Comparison of ENCODE assay signal across 30 mouse cellular contexts in the genomic region with DNA sequence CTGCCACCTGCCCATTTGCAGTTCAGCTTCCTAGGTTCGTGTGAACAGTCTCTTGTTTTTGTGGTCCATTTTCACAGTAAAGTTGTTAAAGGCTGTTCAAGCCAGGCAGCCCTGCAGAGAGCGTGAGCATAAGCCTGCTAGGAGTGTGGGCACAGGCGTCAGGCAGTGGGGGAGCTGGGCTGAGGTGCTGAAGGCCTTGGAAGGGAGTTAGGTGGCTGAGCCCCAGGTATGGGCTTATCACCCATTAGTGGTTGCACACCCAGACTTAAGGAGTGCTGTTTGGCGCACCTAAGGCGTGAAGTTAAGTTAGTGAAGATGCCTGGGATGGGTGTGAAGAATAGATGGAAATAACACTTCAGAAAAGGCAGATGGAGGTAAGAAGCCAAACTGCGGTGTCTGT.
A peak's percentile ranks its signal among the peaks of the same experiment; 100 is the strongest.
DNase-seq lines count a peak whose midpoint lies in the region; ATAC-seq lines count a peak whose summit lies in the region.
"Had no signal": no experiment of that assay in that cellular context is flagged by ENCODE, and none has a peak within 500 bp of the region (broad histone marks: within the 10 kb centered on the region; RNA-seq: fewer than 3 reads in every experiment).

No protein-coding gene starts in this region.

- DNase-seq in frontal cortex, postnatal 36 days (ENCODE audit: low spot score in 2 of 2), result peak; percentile 28
- no peak for DNase-seq in frontal cortex, postnatal 10 days (ENCODE audit: low spot score in 2 of 2)
- no peak for DNase-seq in heart, postnatal 4 days
- DNase-seq in left cerebral cortex, postnatal 36 days (ENCODE audit: low spot score in 2 of 2), result peak; percentile 25 to 27
- no peak for DNase-seq in left cerebral cortex, postnatal 4 days
- DNase-seq in telencephalon, adult 2 months (ENCODE audit: low read depth, low spot score), result peak; percentile 9
- DNase-seq: adrenal gland, postnatal 25 days; cerebellum, adult 2 months; cerebellum, postnatal 14 days; gastrocnemius, postnatal 10 days; kidney, adult 18-20 months; kidney, postnatal 25 days; lung, embryonic 14.5 days; lung, postnatal 14 days; midbrain, embryonic 14.5 days; right cerebral cortex, postnatal 4 days; thymus, adult 2 months; thymus, postnatal 36 days had no signal

- no peaks in the 10 kb centered on the region for H3K9me3 ChIP-seq in heart, embryonic 13.5 days
- H3K9me3 ChIP-seq: embryonic facial prominence, embryonic 10.5 days; embryonic facial prominence, embryonic 15.5 days; forebrain, embryonic 12.5 days; hindbrain, embryonic 10.5 days; hindbrain, embryonic 15.5 days; kidney, embryonic 15.5 days; liver, embryonic 15.5 days had no signal

- H3K27me3 ChIP-seq in heart, embryonic 13.5 days (replicated peaks), result no peaks in the 10 kb centered on the region
- H3K27me3 ChIP-seq: embryonic facial prominence, embryonic 15.5 days; forebrain, embryonic 12.5 days; hindbrain, embryonic 15.5 days; kidney, embryonic 15.5 days; liver, embryonic 15.5 days had no signal

- peaks cover 37% of the 10 kb centered on the region for H3K4me1 ChIP-seq in heart, embryonic 13.5 days
- H3K4me1 ChIP-seq: liver, embryonic 15.5 days had no signal

- H3K4me3 ChIP-seq in heart, embryonic 13.5 days, result no peak overlapping the region
- H3K4me3 ChIP-seq: embryonic facial prominence, embryonic 10.5 days; embryonic facial prominence, embryonic 15.5 days; forebrain, embryonic 12.5 days; hindbrain, embryonic 10.5 days; hindbrain, embryonic 15.5 days; kidney, embryonic 15.5 days; left cerebral cortex, adult 2 months; liver, embryonic 15.5 days had no signal

- intact Hi-C loops in left cerebral cortex, postnatal 36 days (cut with DNase I), result no loop called here
- intact Hi-C loops in left cerebral cortex, postnatal 4 days (cut with DNase I), result no loop called here

- H3K36me3 ChIP-seq in heart, embryonic 13.5 days, result no peaks in the 10 kb centered on the region
- H3K36me3 ChIP-seq: embryonic facial prominence, embryonic 10.5 days; embryonic facial prominence, embryonic 15.5 days; forebrain, embryonic 12.5 days; hindbrain, embryonic 10.5 days; hindbrain, embryonic 15.5 days; kidney, embryonic 15.5 days; liver, embryonic 15.5 days had no signal

- H3K27ac ChIP-seq in heart, embryonic 13.5 days (replicated peaks), result peak overlapping the region; percentile 58; the same call in 1 of the 2 replicates
- H3K27ac ChIP-seq: embryonic facial prominence, embryonic 10.5 days; embryonic facial prominence, embryonic 15.5 days; forebrain, embryonic 12.5 days; hindbrain, embryonic 15.5 days; kidney, embryonic 15.5 days; left cerebral cortex, adult 2 months; liver, embryonic 15.5 days; stomach, postnatal 0 days had no signal

- no peak overlapping the region for H3K4me2 ChIP-seq in heart, embryonic 13.5 days
- H3K4me2 ChIP-seq: embryonic facial prominence, embryonic 15.5 days; forebrain, embryonic 12.5 days; hindbrain, embryonic 15.5 days; kidney, embryonic 15.5 days; liver, embryonic 15.5 days; lung, embryonic 14.5 days had no signal

- no peak overlapping the region for H3K9ac ChIP-seq in heart, embryonic 13.5 days
- H3K9ac ChIP-seq: embryonic facial prominence, embryonic 15.5 days; forebrain, embryonic 12.5 days; hindbrain, embryonic 15.5 days; kidney, embryonic 15.5 days; liver, embryonic 15.5 days; lung, embryonic 14.5 days had no signal

- no peak for ATAC-seq in heart, embryonic 13.5 days (ENCODE audit: extremely low read depth, insufficient number of reproducible peaks, low FRiP score, low TSS enrichment)
- ATAC-seq: CD4-positive, CD25-positive, alpha-beta regulatory T cell, adult 4 months; inflammation-experienced regulatory T-cells, adult 6 months had no signal

- 61% methylated on average over 6 of the region's 6 CpGs for WGBS in heart, embryonic 13.5 days

Comparison
In these comparisons a context has a peak if more than half of its experiments do, and no peak if none do; other contexts are left out.
1. DNase-seq: peak in frontal cortex, postnatal 36 days (2 of 2), left cerebral cortex, postnatal 36 days (2 of 2) and telencephalon, adult 2 months (single experiment); none in frontal cortex, postnatal 10 days (0 of 2), heart, postnatal 4 days (single experiment) and left cerebral cortex, postnatal 4 days (single experiment).